Mouse (Mus musculus) retina, postnatal 7 days (tissue): ENCODE results near the gene Anapc13.
A peak's percentile ranks its signal among the peaks of the same experiment; 100 is the strongest.

Experiments used
- DNase-seq: peaks from one replicate; pipeline ENCODE4 v3.0.0-alpha.2; 2012; ENCODE audit warnings: low read depth, low spot score

The Anapc13 gene

DNA sequence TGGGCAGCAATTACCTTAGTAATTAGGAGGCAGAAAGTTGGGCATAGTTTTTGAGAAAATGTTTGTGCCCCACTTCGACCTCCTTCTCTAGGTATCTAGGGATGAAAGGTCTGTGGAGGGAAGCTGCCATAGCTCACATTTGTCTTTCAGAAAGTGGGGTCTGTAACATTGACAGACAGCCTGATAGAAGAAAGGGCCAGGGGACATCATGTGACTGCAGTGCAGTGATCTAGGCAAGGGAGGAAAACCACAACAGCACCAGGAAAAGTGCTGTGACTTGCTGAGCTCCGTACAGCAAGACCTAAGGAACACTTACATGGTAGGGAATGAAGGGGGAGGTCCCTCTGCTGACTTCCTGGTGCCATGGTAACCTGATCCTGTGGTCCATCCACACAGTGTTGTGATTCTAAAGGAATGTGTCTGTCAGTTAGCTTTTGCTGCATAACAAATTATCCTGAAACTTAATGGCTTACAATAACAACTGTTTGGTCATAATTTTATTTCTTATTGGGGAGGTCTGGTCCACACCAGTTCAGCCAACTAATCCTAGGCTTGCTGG lies 5.6 kb downstream of the Anapc13 start:
- DNase-seq: no peak

DNA sequence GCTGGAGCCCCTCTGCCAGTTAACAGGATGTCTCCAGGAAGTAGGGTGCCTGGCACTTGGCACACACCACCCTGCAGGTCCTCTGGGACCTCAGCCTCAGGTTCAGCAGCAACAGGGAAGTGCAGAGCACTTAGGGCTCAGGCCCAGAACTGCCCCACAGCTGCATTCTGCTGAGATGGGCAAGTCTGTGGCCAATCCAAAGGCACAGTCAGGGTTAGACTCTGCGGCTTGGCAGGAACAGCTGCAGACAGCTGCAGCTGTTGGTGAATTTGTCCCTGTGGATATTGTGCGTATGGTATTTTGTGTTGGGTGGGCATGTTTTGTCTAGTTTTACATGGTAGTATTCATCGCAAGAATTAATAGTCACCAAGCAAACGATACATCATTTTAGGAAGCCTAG lies 6.1 kb downstream of the Anapc13 start:
- no peak for DNase-seq

DNA sequence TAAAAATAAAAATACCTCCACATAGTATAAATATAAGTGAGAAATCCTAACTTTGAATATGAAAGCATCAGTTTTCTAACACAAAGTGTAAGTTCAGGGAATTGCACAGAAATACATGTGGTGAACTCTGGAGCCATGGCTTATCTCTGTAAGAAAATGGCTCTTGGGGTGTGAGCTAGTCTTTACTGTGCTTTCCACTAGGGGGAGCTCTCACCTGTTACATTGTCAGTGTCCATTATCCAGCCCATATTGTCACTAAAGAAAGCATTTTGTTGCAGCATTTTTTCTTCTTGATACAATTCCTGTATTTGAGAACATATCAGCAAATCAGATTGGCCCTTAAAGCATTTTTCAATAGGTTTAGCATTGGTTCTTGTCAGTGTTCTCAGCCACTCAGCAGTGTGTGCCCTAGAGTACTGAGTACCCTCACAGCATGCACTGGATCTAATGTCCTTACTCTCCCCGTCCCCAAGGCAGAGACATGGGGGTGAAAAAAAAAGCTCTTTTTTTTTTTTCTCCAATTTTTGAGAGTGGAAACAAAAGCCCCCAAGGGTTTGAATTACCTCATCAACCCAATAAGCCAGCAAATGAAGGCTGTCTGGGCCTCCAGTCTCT lies 6.9 kb downstream of the Anapc13 start:
- DNase-seq: peak; percentile 67

DNA sequence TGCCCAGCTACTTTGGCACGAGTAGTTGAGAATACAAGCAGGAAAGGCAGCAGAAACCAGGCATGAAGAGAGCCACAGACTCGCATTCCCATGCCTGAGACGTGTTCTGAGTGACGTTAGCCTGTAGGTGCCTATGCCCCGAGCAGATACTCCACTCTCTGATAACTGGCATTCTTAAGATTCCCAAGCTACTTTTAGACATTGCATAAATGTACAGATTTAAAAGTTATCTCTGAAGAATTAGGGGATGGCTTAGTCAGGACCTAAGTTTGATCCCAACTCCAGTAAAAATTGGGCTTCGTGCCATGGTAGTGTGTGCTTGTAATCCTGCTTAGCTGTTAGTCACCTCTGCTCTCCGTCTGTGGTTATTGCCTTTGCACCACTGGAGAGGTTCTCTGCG lies 8.4 kb downstream of the Anapc13 start:
- no peak for DNase-seq

DNA sequence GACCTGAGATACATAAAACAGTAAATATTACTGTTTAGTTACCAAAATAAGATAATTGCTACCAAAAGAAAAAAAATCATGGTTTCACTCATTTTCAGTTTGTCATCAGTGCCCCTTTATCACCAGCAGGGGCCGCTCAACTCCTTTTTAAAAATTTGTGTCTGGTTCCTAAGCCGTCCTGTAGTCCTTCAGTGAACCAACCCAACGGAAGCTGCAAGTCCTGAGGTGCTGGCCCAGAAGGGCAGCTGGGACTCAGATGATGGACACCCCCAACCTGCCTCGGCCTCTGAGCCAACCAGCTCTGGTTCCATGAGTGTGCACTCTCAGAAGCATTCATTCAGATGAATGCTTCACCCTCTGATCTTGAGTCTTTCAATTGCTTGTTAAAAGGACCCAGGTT lies 10.5 kb downstream of the Anapc13 start:
- DNase-seq: peak; percentile 56

DNA sequence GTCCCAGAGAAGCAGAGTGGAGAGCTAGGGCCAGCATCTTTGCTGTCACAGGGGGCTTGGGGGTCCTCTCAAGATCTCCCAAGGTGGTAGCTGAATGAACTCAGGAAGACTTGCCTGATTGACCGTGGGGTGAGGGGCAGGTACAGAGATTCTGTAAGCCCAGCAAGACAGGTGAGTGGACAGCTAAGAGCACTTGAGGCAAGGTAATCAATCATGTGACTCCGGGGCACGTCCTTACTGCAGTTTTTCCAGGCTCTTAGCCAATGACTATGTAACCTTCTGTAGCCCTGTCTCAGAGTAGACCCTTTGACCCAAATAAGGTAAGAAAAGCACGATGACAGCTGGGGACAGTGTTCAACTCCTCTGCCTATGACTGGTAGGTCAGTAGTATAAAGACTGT lies 11.0 kb downstream of the Anapc13 start:
- DNase-seq: no peak

DNA sequence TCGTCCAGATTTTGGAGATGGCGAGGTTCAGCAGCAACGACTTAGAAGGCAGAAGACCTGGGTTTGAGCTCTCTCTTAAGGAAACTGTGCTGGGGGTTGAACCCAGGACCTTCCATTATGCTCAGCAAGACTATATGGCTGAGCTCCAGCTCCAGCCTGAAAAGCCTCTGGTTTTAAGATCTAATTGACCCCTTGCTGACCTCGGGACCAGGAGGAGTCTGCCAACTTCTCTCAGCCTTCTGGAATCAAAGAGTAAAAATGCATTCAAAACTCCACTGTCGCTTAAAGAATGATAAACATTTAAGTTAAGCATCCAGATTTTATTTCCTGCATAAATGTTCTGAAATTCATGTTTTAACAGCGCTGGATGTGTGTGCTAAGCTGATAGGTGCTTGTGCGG lies 12.9 kb downstream of the Anapc13 start:
- no peak for DNase-seq

DNA sequence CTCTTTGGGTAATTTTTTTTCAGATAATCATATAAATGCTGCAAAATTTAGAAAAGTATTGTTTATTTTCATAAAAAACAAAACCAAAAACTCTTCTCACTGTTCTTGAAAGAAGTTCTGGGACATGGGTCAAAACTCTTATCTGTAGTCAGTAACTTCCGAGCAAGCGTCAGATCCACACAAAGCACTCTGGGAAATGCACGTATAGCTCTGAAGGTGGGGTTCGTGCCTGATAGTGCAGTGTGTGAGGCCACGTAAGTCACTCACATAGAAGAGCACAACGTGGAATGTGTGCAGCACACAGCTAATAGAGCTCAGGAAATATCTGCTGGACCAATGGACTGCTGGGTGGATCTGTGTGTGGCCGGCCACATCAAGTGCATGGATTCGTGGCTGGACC lies 13.4 kb downstream of the Anapc13 start:
- no peak for DNase-seq

DNA sequence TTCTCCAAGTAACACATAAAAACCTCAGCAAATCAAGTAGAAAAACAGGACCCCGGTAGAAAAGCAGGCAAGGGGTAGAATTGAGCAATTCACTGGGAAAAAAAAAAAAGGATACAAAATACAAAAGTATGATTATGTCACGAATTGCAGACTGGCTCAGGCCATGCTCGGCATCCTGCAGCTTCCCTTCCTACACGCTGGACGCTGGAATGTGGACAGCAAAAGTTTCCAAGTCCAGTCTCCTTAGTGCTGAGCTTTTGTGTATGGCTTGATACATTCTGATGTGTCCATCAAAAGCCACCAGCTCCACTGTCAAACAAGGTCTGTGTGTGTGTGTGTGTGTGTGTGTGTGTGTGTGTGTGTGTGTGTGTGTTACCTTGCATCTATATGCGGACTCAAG lies 15.4 kb downstream of the Anapc13 start:
- no peak for DNase-seq

DNA sequence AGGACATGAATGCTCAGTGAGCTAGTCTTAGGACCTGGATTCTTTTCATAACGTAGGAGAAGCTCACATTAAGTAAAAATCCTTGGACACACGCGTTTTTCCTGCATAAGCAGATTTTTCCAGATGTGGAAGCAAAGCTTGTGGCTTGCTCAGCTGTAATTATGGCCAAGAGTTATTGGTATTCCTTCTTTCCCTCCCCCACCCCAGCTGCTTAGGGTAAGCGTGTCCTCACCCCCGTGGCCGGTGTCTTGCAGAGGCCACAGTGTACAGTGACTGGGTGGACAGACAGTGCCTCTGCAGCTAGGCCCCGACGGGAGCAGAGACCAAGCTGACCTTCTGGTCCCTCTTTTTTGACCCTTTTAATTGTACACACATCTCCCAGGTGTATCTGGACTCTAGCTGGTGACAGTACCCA lies 17.0 kb downstream of the Anapc13 start:
- DNase-seq: no peak

DNA sequence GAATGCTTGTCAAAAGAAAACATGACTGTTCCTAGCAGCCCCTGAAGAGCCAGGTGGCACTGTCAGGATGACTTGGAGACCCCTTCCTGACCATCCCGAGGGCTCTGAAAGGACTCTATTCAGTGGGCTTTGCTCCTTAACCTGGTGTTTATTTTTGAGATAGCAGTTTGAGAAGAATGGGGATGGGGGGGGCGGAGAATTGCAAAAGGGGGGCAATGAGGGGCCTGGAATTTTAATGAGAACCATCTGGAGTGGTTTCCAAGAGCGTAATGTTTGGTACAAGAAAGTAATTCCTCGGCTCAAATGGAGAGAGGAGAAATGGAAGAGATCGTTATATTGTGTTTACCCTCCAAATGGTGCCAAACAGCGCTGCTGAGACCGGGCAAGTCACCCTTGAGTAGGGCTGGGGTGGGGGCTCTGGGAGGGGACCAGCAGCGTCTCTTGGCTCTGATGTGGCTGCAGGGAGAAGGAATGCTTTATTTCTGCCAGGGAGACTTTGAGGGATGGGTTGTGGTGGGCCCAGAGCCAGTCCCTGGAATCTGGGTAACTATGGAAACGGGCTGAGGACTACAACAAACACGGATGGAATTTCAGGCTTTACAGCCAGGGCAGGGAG lies 17.5 kb downstream of the Anapc13 start:
- DNase-seq: no peak

DNA sequence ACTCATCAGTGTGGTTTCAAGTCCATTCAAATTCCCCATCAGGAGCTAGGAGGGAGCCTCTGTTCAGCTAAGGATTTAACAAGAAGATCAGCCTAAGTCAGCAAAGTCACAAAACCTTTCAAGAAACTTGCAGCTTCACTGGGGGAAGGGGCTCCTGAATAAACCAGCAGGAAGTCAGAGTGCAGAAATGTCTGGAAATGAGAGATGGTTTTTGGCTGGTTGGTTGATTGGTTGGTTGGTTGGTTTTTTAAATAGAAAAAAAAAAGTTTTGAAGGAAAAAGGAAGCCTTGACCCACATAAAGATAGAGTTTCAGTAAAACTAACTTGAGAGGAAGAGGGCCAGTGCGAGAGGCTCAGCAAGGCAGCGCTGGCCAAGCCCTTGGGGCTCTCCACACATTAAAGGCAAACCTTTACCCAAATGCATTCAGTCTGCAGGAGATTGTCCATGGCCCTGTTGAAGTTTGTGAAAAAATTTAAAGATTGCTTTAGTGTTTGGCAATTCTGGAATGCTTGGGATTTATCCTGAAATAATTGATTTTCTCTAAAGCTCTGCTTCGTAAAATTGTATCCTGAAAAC lies 19.1 kb downstream of the Anapc13 start:
- DNase-seq: no peak

DNA sequence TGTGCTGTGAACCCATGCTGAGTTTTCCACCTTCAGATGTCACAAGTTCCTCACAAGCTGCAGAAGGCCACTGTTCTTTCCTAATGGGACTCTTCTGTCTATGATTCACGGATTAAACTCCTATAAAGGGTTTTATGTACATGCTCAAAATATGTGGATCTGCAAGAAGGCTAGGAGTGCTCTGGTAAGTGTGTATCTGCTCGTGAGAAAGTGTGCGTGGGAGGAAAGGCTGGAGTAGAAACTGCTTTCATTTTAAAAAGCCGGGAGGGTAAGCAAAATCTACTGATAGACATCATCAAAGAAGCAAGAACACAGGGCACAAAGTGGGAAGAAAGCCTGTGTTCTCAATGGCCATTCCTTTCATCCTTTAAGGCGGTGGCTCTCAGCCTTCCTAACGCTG lies 20.9 kb downstream of the Anapc13 start:
- no peak for DNase-seq

DNA sequence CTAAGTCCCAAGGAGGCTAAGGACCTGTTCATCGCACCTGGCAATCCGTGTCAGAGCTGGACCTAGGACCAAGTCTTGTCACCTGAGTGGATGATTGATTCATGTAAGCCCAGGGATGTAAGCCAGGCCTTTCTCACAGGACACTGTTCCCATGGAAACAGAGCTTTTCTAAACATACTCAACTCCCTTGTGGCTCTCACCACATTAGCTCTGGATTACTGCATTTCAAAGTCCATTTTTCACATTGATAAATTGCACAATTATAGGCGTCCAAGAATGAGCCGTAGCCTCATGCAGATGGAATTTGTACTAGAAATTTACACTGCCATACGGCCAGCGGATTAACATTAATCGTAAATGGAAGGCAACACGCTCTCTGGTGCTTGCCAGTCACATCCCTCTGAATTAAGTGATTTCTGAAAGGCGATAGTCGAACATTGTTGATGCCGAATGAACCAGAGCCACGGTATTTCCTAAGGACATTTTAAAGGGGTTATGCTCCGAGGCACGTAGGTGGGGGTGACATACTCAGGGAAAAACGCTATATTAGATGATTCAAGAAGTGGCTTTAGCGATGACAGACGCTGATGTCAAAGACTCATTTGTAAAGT lies 23.9 kb downstream of the Anapc13 start:
- no peak for DNase-seq

DNA sequence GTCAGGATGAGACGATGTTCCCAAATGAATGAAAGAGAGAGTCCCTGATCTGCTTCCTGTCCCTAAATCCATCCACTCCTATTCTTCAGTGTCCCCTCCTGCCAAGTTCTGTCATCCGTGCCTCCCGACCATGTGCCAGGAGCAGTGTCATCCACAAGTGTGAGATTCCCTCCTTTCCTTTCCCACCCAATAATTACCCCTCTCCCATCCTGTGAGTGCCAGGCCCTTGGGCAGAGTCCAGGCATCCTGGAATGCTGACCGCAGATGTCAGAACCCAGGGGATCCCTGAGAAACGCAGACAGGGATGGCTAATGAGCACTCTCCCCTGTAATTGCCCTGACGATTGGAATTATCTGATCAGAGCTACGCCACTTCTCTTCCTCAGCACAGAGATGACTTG lies 24.5 kb downstream of the Anapc13 start:
- no peak for DNase-seq

DNA sequence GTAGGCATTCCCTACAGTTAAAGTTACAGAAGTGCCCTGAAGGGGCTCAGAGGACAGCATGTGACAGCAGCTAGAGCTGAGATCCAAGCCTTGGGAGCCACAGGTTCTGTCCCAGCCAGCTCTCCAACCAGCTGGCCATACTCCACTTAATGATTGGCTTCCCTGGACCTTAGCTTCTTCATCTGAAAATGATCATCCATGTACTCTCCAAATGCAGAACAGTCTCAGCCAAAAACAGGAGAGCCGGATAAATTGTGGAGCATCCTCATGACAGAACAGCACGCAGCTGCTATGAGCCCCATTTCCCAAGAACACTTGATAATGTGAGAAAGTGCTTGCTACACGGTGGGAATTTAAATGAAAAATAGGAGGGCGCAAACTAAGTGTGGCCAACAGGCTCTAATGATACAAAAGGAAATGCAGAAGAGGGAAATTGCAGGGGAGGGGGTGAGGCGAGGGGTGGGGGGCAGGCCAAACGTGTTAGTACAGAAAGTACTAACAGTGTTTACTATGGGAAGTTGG lies 25.2 kb downstream of the Anapc13 start:
- DNase-seq: no peak

DNA sequence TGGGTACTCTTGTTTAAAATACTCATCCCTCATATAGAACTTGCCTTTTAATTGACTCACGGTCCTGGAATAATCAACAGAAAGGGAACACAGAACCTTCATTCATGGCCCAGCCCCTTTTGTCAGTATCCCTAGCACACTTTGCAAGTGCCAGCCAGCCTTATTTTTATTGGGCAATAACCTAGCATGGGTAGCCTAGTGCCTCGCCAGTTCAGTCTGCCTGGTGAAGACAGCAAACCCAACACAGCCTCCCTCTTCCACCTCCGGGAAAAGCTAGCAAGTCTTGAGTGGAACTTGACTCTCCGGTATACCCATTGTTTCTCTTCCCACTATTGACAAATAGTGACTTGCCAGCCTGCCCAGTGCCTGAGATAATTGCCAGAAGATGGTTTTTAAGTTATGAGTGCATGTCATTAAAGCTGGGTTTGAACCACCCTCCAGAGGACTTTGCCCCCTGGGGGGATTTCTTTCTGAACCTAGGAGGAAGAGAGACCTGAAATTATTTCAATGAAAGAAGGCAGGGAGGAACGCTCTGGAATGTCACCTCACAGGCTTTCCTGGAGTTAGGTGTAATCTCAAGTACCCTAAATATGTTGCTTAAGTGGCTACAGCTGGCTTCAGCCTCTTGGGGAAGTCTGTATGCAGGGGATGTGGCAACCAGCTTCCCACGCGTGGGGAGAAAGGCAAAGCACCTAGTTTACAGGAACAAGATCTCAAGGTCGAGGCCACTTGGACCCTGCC lies 30.4 kb downstream of the Anapc13 start:
- DNase-seq: no peak

DNA sequence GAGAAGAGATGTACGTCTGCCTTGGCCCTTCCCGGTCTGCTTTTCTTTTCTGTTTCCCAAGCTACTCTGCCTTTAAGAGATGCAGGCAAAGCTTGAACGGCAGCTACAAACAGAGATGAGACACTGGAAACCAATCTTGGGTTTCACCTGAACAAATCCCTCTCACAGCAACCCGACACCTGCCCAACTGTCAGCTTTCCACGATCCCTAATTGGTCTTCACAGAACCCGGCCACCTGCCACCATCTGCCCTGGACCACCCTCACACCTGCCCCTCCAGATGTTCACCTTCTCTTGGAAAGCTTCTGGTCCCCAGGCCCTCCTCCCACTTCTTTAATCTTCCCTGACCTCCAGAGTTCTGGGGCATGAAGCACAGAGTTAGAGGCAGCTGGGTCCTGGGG lies 42.0 kb downstream of the Anapc13 start:
- no peak for DNase-seq

DNA sequence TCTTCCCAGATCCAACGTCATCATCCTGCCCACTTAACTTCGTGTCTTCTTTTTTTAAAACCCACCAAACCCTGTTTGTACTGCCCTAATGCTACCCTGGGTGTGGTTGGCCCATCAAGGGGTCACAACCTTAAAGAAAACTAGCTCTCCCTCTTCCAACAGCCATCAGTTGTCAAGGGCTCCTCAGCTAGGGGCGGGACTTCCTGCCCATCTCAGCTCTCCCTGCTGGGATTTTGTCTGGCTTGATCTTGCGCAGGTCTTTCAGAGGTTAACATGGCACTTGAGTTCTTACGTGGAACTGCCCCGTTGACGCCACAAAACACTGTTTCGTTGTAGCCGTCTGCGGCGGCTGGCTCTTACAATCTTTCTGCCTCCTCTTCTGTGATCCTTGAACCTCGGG lies 42.8 kb downstream of the Anapc13 start:
- no peak for DNase-seq

DNA sequence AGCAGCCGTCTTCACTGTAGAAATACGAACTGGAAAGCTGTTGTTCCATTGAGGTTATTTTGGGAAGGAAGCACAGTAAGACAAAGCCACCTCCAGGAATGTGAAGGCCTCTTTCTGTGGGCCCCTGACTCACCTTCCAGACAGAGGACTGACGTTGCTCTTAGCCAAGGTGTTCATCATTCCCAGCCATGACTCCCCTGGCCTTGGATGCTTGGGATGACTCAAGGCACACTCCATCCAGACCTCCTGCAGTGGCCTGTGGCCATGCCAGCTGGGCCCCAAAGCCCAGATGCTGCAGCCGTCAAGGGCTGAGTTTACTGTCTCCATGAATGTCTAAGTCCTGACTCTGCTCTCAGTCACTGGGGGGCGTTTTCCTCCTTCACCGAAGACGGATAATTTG lies 47.3 kb downstream of the Anapc13 start:
- no peak for DNase-seq

DNA sequence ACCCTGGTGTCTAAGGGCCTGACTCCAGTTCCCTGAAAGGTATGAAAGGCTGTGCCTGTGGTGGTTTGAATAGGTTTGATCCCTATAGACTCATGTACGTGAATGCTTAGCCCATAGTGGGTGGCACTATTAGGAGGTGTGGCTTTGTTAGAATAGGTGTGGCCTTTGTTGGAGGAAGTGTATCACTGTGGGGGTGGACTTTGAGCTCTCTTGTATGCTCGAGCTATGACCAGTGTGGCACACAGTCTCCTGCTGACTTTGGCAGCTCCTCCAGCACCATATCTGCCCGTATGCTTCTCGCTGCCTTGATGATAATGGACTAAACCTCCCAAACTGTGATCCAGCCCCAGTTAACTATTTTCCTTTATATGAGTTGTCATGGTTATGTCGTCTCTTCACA lies 49.8 kb downstream of the Anapc13 start:
- DNase-seq: no peak

DNA sequence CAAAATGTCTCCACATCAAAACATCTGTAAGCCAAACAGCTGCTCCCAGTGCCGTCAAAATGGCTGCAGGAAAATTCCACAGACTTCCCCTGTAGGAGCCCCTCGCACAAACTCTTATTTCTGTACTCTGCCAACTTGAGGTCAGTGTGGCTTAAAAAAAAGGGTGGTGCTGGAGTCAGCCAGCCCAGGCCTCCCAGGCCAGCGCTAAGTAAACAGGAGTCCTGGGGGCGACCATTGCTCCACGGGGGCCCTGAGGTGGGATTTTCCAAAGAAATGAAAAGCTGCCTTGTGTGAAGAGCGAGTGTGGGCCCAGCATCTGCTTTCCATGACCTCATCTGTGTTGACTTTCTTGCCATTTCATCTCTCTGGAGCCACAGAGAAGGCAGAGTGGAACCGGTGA lies 55.4 kb downstream of the Anapc13 start:
- no peak for DNase-seq
